Mouse (Mus musculus) gastrocnemius, postnatal 14 days (tissue): Measurements from ENCODE around the gene Map3k9. TPM values are rescaled to one million over a fixed set of nuclear protein-coding genes. Genes with fewer than 3 reads are reported as not detected.
A peak's percentile ranks its signal among the peaks of the same experiment; 100 is the strongest.

Source experiments
- DNase-seq: peaks from one replicate; pipeline ENCODE4 v3.0.0; 2021; ENCODE audit warnings: mixed read lengths
- intact Hi-C: fragments of 180-260 bp; cut with DNase I; formaldehyde crosslinking; loops from one replicate; pipeline ENCODE4 v1.15.1; 2025; ENCODE audit warnings: low total_unique reads
- long read RNA-seq, 2 experiments: library from polyadenylated mRNA; stranded (forward); transcript quantifications; one replicate each; pipeline ENCODE4 v2.0.0; 2021
- total RNA-seq, 2 experiments: library from RNA; stranded (reverse); gene quantifications; 2 replicates each; pipeline ENCODE4 v1.2.3; 2021

Gene Map3k9
- under 1 TPM in 1 of 2 experiments, not detected in 1; 0.11 TPM for total RNA-seq
- long read RNA-seq, experiment 1: 0 reads
- long read RNA-seq, experiment 2: 0 reads

DNA sequence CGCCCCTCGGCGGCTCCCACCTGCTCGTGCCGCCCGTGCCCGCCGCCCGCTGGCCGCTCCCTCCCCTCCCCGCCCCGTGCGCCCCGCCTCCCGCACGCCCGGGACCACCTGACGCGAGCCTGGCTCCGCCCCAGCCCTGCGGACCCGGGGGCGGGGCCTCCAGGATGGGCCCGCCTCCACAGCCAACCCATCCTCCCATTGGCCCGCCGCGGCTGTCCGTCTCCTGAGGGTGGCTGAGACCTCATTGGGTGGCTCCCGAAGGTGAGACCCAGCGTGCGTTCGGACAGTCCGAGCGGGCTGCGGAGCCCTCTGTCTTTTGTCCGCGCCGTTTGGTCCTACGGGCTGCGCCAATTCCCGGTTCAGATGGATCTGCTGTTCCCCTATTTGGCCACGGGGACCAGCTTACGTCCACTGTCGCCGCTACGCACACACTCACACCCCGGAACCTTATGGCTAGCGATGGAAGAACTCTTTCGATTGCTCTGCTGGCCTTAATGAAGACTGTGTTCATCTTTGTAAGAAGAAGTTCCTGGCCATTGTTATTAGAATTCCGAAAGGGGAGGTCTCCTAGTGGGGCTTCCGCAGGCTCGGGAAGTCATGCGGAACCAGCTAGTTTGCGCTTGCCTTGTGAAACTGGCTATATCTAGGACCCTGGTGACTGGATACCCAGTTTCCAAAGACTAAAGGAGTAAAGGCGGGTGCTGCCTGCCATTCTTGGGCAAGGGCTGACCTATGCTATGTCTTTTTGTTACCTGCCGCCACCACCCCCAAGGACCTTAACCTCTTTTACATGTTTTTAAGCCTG is at the start of gene Map3k9:
Map3k9 (minus strand) TSS at position 71 of the 805 bp plus-strand sequence.
- DNase-seq: peak; percentile 83
- intact Hi-C loops: no loop called here

DNA sequence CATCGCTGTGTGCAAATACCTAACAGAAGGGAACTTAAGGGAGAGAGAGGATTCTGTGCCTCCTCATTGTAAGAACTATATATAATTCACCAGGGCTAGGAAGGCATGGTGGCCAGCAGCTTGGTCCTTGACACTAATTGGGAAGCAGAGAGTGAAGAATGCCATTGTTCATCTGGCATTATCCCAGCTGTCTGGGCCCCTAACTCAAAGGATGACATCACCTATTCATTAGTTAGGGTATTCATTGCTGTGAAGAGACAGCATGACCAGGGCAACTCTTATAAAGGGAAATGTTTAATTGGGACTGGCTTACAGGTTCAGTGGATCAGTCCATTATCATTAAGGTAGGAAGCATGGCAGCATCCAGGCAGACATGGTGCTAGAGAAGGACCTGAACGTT is 47.4 kb upstream of the Map3k9 start:
- intact Hi-C loops: no loop called here
- no peak for DNase-seq

DNA sequence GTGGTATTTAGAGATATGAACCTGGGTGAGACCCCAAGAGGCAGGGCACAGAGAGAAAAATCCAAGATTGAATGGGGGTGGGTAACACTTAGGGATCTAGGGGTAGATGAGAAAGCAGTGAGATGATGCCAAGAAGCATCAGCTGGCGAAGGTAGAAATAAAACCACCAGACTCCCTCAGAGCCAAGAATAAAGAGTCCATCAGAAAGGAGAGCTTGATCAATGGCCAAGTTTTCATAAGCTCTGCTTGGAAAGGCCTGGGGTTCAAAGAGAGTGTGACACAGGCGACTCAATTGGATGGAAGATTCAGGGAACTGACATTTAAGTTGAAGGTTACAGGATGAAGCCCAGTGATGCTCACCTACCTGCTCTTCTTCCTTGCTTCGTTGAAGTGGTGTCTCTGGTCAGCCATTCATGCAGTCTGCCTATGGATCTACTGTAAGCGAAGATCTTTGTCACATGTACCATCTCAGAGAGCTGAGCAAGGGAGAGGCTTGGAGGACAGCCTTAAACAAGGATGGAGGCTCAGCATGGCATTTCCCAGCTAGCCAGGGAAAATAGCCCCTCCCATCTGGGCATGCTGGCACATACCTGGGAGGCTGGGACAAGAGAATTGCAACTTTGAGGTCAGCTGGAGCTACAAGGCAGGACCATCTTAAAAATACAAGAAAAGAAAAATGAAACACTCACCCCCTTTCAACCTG is 42.0 kb upstream of the Map3k9 start:
- intact Hi-C loops: no loop called here

DNA sequence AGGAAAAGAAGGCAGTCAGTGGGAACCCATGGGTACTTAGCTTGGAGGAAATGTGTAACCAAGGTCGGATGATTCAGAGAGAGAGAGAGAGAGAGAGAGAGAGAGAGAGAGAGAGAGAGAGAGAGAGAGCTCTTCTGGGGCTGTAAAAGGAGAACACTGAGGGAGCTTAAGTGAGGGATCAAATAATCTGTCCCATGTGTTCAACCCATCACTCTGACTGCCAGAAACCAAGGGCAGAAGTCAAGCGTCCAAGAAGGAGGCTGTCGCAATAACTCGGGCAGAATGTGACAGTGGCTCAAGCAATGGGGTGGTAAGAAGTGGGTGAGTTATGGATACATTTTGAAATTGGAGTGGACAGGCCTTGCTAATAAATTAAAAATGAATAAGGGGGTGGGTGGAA is 41.2 kb upstream of the Map3k9 start:
- DNase-seq: peak; percentile 13
- intact Hi-C loops: no loop called here

More for the DNA sequence above, 42.0 kb upstream of the Map3k9 start:
- no peak for DNase-seq

DNA sequence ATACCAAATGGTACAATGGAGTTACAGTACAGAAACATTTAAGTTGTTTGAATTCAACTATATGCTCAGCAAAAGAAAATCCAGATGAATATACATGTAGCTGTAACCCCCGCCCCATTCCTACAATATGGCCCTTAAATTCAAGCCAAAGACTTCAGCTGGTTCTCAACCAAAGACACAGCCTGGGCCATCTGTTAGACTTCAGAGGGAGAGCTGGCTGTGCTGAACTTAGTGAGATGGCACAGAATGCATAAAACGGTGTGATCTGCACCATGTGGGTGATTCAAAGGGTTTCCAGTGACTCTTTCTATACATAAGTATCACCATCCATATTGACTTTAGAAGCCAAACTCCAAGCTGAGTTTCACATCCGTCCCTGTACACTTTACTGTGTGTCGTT is 39.7 kb upstream of the Map3k9 start:
- intact Hi-C loops: no loop called here
- DNase-seq: no peak

DNA sequence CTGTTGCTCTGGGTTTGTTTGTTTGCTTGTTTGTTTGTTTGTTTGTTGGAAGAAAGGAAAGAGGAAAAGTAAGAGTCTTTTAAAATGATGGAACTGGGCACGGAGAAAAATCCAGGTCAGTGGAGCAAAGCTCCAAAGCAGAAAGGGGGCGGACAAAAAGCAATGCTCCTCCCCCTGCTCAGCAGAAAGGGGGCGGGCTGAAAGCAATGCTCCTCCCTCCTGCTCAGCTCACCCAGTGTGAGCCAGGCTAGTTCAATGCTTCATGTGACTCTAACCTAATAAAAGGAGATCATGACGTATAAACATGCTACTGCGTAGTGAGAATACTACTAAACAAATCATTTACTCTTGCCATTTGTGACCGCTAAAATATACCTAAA is 36.1 kb upstream of the Map3k9 start:
- no peak for DNase-seq
- intact Hi-C loops: no loop called here

DNA sequence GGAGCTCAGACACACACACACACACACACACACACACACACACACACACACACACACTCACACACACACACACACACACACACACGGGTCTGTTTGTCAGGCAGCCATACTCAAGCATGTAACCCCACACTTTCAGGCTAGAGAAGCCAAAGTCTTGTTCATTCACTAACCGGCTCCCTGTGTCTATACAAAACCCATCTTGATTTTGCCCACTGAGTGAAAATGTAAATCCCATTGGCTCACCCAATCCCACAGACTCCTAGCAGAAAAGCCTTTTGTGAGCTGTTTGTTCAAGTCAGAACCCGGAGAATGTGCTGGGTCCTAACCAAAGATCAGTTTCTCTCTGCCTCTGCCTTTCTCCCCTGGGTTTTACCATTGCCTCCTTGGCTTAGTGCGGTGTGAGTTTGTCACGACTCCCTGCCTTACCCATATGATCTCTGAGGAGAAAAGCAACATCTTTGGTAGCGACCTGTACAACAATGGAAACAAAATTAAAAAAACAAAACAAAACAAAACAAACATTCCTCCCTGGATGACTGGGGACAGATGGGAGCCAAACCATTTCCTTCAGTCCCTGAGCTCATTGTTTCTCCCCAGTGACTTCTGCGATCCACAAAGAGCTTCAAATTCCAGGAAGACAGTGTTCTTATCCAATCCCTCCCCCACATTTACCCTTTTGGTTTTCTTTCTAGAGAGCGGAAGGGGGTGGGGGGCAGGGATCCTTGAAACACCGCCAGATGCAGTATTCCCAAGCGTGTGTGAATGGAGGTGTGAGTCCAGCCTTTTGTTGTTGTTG is 35.6 kb upstream of the Map3k9 start:
- no peak for DNase-seq
- intact Hi-C loops: no loop called here

DNA sequence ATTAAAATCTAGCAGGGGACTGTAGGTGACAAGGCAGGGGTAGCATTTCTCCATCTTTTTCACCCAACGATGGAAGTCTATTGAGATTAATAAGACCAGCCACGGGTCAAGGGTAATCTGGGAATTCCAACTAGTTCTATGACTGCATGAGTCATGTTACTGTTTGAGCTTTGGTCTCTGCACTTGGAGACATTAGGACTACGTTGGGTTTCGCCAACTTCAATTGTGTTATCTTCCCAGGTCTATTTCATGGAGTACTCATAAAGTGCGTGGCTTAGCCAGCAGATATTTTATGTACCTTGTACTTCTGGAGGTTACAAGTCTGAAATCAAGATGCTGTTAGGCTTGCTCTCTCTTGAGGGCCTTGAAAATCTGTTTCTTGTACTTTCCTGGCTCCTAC is 33.8 kb upstream of the Map3k9 start:
- intact Hi-C loops: no loop called here
- DNase-seq: no peak

DNA sequence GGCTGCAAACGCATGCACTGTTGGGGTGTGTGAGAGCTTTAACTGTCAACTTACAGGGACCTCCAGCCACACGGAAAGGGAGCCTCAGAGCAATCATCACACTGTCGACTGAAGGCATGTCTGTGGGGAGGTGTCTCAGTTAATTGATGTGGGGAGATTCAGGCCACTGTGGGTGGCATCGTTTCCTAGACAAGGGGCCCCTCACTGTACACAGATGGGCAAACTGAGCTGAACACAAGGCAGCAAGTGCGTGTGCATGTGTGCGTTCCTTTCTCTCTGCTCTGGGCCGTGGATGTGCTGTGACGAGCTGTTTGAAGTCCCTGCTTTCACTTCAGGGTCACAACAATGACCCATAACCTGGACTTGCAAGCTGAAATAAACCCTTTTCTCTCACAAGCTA is 29.4 kb upstream of the Map3k9 start:
- intact Hi-C loops: no loop called here
- no peak for DNase-seq

DNA sequence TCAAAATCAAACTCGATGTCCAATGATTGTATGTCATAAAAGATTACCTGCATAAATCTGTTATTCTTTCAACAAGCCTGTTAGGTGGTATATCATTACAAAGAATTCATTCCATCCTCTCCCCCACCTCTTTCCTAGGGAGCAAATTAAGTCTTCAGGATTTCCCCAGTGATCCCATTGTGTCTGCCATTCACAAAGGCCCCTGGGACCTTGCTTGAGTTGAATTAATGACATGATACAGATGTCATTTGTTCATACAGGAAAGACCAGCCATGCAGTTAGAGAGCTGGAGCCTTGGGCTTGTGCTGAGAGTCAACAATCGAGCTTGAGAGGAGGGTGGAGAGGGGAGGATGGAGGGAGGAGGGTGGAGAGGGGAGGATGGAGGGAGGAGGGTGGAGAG is 27.6 kb upstream of the Map3k9 start:
- intact Hi-C loops: no loop called here
- no peak for DNase-seq

DNA sequence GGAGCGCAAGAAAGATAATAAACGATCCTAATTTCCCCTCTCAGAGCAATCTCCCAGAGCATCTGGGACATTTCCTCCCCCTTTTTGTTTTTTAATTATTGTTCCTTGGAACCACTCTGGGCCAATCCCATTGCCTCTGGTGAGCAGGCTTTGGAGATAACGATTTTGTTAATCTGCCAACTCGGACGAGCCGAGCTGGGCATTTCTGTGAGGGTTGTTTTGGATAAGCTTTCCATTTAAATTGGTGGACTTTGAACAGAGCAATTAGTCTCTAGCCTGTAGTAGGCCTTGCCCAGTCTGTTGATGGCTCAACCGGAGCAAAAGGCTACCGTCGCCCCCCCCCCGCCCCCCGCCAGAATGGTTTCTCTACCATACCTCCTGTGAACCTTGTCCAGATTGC is 27.0 kb upstream of the Map3k9 start:
- intact Hi-C loops: no loop called here
- no peak for DNase-seq

DNA sequence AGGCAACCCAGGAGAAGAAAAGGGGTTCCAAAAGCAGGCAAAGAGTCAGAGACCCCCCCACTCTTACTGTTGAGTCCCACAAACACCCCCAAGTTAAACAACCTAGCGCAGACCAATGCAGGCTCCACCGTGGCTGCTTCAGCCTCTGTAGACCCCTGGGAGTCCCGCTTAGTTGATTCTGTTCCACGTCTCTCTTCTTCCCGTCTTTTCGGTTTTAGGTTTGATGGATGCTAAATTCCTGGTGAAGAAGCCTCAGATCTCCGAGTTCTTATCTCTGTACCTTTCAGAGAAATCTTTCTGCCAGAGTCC is 26.5 kb upstream of the Map3k9 start:
- DNase-seq: no peak
- intact Hi-C loops: no loop called here

DNA sequence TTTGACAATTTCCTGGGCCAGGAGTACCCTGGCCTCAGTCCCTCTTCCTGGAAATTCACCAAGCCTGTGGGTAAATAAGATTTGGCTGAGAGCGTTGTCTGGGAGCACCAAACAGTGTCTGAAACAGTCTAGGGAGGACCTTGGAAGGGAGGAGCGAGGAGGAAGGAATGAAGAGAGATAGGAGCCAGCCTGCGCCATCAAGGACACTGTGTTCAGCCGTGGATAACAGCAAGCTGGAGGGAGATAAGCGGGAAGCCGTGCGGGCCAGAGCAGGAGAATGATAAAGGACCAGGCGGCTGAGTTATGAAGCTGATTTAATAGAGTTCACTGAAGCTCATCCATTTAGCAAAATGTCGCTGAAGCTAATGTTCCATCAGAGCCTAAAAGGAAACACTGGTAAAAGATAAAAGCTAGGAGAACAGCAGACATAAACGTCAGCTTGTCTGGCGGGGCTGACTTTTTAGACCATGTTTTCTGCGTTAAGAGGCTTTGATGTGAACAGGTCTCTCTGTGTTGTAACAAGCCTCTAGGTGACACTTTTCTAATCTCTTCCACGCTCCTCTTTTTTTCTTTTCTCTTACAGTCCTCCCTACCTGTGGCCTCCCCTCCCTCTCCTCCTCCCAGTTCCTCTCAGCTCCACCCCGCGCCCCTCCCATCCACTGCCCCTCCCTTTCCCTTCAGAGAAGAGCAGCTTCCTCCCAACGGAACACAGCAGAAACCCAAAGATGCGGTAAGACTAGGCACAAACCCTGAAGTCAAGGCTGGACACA is 26.0 kb upstream of the Map3k9 start:
- intact Hi-C loops: no loop called here
- peak; percentile 30 for DNase-seq

DNA sequence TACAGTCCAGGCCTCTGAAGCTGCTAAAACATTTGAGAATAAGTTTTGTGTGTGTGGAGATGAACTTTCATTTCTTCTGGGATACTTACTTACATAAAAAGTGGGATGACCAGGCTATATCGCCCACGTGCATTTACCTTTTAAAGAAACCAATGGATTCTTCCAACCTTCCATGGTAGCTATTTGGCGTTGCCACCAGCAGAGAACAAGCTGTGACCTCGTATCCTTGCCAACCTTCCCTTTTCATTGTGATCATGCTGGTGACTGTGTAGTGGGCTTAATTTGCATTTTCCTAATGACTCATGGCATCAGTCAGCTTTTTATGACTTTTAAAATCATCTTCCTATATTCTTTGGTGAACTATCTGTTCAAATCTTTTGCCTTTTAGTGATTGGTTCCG is 25.1 kb upstream of the Map3k9 start:
- intact Hi-C loops: no loop called here
- DNase-seq: no peak

DNA sequence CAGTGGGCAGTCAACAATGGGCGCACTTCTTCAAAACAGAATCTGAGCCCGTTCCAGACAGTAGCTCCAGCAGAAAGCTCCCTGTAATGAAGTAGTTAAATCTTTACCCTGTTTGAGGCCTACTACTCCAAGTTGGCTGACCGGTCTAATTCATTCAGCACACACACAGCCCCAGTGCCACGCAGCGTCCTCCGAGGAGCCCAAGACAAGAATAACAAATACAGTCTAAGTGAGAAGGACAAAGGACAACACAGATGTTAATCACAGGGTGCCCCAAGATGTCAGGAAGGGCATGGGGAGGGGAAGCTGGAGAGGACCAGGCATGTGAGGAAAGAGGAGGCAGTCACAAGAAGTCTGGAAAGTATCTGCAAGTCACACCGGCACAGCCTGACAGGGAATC is 22.8 kb upstream of the Map3k9 start:
- DNase-seq: no peak

DNA sequence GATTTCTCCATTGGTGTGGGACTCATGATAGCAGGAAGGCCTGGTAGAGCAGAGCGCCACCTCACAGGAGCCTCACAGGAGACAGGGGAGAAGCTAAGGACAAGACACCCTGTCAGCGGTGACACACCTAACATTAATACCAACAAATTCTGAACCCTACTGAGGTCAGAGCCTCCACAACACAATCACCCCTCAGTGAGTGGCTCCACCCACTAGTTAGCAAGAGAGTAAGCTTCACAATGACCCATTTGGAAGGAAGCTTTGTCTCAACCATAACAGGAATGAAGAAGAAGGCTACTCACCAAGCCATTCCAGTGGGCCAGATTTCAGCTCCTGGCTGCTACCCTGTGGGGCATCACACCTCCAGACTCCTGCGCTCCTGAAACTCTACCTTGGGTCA is 22.0 kb upstream of the Map3k9 start:
- DNase-seq: no peak
- intact Hi-C loops: no loop called here

More for the DNA sequence above, 22.8 kb upstream of the Map3k9 start:
- intact Hi-C loops: no loop called here

DNA sequence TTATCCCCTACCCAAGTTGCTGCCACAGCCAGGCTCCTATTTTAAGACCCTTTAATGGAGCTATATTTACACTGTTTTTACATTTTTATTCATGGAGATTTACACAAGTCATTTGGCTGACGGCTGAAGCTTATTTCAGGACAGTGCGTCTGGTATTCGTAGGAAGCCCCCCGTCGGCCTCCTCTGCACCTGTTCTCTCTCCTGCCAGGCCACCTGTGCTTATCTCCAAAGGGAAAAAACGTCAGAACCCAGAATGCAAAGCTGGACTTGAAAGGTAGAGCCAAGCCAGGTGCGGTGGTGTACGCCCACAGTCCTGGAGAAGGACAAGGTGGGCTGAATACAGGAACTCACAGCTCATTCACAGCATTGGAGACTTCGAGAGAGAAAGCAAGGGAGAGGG is 20.2 kb upstream of the Map3k9 start:
- DNase-seq: no peak
- intact Hi-C loops: no loop called here

DNA sequence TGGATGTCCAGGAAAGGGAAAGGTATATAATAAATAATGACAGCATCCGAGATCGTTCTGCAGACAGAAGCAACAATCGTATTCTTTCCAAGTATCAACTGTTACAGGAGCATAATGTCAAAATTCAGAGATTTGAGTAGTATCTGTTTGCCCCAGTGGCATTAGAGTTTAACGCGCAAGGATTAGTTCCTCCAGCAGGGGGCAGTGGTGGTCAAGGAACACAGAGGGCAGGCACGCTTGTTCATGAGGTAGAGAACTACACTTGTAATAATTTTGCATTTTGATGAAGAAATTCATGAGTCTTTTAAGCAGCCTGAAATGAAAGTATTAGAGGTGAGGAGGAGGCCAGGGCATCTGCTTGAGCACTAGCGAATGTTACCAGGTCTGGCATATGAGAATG is 15.6 kb upstream of the Map3k9 start:
- peak; percentile 72 for DNase-seq
- intact Hi-C loops: loop anchor here (2.0 to 10.0 kb wide), 2 partner anchors 58 to 118 kb away; no protein-coding TSS in a partner anchor

DNA sequence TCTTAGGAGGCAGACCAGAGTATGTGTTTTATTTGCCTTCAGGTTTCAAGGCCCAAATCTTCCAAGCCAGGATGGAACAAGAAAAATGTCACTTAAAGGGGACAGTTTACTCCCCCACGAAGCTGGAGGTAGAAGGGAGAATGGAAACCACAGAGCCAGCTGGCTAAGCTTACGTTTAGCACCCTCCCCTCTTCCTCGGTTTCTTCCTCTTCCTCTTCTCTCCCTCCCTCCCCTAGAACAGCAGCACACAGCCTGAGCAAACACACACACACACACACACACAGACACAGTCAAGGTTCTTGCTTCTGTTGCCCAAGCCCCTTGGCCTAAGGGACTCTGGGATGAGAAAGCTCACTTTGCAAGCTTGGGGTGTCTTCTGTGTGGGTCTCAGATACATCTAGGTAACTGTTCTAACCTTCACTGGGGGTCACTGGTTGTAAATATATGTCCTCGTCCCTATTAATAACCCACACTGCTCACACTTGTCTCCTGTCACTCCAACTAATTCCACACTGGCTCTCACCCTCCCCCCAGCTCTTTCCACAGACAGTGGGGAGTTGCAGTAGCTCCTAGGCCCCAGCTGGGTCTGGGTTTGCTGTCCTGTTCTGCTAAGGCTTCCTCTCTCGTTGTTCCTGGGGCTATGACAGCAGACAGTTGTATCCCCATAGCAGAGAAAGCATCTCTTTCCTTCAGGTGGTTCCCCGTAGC is 11.7 kb upstream of the Map3k9 start:
- DNase-seq: no peak
- intact Hi-C loops: loop anchor here (10.0 kb wide), 1 partner anchor 62 kb away; no protein-coding TSS in a partner anchor
